Mouse (Mus musculus) left cerebral cortex, adult 2 months (tissue): ENCODE results near the gene Lrrc32. TPM values are rescaled to one million over a fixed set of nuclear protein-coding genes. Genes with fewer than 3 reads are reported as not detected.
A peak's percentile ranks its signal among the peaks of the same experiment; 100 is the strongest.

ENCODE experiments used
- DNase-seq, 2 experiments: peaks; one replicate each; pipeline ENCODE4 v3.0.0; 2021 to 2022; ENCODE audit warnings: low spot score in 2 of 2, mixed read lengths in 1 of 2; ENCODE audit errors: extremely low spot score in 1 of 2
- H3K27ac ChIP-seq: fragments of 200-600 bp; 2 replicates; pipeline ENCODE4 v1.8.1; 2022
- H3K4me3 ChIP-seq: fragments of 200-600 bp; 2 replicates; pipeline ENCODE4 v1.8.1; 2022
- CTCF ChIP-seq: fragments of 200-600 bp; IDR thresholded peaks from 2 replicates; pipeline ENCODE4 v1.8.1; 2022; ENCODE audit warnings: antibody characterized with exemption, mild to moderate bottlenecking, moderate library complexity
- intact Hi-C: fragments of 180-260 bp; cut with DNase I; formaldehyde crosslinking; loops from one replicate; pipeline ENCODE4 v1.15.1; 2025
- total RNA-seq, 2 experiments: library from RNA; stranded (reverse); gene quantifications; 2 replicates each; pipeline ENCODE4 v1.2.3; 2021

Gene Lrrc32
- total RNA-seq, 2 experiments from 2014 or later: 5.0 to 8.0 TPM

GRCm38 (mm10) chr7:98490328-98490727, 1.2 kb downstream of the Lrrc32 start:
- H3K4me3 ChIP-seq: peak overlapping the region; percentile 42

GRCm38 (mm10) chr7:98490911-98491310, 1.8 kb downstream of the Lrrc32 start:
- no peak for TF ChIP-seq CTCF
- intact Hi-C loops: no loop called here
- no peak overlapping the region for H3K27ac ChIP-seq
- H3K4me3 ChIP-seq: peak overlapping the region; percentile 42; the same call in 1 of the 2 replicates
- DNase-seq: no peak

More at GRCm38 (mm10) chr7:98490328-98490727, 1.2 kb downstream of the Lrrc32 start:
- H3K27ac ChIP-seq: no peak overlapping the region
- intact Hi-C loops: no loop called here
- TF ChIP-seq CTCF: no peak
- DNase-seq: no peak

DNA sequence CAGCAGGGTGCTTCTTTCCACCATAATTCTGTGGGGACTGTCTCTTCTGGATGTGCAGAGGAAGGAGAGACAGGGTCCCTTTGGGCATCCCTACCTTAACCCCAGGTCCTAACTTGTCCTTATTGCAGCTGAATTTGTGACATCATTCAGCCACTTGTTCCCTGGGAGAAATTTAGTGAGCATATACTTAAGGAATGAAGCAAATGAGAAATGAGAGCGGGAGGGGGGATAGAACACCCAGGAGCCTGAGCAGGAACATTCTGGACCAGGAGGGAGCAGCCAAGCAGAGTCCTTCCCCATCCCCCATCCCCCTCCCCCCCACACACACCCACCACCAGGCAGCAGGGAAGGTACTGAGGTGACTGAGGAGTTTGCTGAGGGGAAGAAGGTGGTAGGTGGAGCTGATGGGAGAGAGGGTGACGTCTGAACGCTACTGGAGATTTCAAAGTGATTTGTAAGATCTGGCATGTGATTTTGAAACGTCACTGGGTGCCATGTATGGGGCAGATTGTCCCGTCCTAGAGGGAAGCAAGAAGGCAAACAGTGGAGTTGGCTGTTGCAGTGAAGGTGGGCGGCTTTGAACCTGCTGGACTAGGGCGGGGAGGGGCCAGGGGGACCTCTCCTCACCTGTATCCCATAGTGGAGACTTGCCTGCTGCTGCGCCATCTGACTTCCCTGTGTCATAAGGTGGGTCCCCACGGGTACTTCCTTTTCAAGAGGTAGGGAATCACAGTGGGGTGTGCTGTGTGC, 2.5 kb downstream of the Lrrc32 start:
- no peak overlapping the region for H3K4me3 ChIP-seq
- DNase-seq: no peak
- intact Hi-C loops: no loop called here
- no peak for TF ChIP-seq CTCF
- no peak overlapping the region for H3K27ac ChIP-seq

DNA sequence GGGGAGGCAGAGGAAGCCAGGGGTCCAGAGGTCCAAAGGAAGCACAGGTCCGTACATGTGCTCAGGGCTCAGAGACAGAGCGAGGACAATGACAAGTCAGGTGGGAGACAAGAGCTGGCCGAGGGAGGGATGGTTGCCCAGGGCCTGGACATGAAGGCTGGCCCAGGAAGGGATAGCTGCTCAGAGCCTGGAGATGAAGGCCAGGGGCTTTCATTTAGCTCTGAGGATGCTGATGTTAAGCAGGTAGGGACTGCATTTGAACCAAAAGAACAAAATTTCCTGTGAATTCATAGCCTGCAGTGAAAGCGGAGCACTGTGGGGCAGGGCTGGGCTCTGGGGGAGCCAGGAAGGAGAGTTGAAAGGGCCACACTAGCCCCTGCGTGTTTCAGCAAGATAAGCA, 3.2 kb downstream of the Lrrc32 start:
- TF ChIP-seq CTCF: no peak
- intact Hi-C loops: no loop called here
- no peak overlapping the region for H3K4me3 ChIP-seq
- DNase-seq: no peak
- H3K27ac ChIP-seq: no peak overlapping the region

GRCm38 (mm10) chr7:98493307-98493706, 4.2 kb downstream of the Lrrc32 start:
- DNase-seq: no peak
- no peak for TF ChIP-seq CTCF
- no peak overlapping the region for H3K27ac ChIP-seq
- no peak overlapping the region for H3K4me3 ChIP-seq
- intact Hi-C loops: no loop called here

- H3K27ac ChIP-seq: no peak overlapping the region
- TF ChIP-seq CTCF: no peak
- no peak for DNase-seq
- intact Hi-C loops: no loop called here
- no peak overlapping the region for H3K4me3 ChIP-seq
Observed at GRCm38 (mm10) chr7:98493901-98494480, 4.9 kb downstream of the Lrrc32 start.

- no peak for DNase-seq
- Histone ChIP-seq H3K27ac (no peak overlapping the region), H3K4me3 (no peak overlapping the region)
- TF ChIP-seq CTCF: no peak
- intact Hi-C loops: no loop called here
Observed at GRCm38 (mm10) chr7:98495591-98495990, 6.5 kb downstream of the Lrrc32 start.

DNA sequence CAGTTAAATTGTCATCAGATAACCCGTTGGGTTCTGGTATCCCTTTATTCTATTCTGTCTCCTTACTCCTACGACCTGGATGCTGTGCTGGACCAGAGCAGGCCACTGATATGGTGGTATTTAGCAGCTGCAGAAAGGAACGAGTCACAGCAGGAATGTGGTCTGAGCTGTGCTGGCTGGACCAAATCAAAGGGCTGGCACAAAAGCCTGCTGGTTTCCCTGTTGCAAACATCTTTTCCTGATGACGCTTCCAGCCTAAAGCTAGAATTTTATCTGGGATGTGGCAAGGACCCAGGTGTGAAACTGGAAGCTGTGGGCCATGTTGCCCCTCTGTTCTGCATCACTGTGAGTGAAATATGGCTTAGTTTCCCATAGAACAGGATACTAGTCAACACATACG, 8.4 kb downstream of the Lrrc32 start:
- TF ChIP-seq CTCF: no peak
- intact Hi-C loops: no loop called here
- Histone ChIP-seq H3K27ac (no peak overlapping the region), H3K4me3 (no peak overlapping the region)
- DNase-seq: no peak

DNA sequence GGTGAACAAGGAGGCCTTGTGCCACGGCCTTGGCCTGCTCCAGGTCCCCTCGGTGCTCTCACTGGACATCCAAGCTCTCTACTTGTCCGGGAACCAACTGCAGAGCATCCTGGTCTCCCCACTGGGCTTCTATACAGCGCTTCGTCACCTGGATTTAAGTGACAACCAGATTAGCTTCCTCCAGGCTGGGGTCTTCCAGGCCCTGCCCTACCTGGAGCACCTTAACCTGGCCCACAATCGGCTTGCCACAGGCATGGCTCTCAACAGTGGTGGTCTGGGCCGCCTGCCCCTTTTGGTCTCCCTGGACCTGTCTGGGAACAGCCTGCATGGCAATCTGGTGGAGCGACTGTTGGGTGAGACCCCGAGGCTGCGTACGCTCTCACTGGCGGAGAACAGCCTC, 9.0 kb downstream of the Lrrc32 start:
- intact Hi-C loops: no loop called here
- DNase-seq: no peak
- no peak overlapping the region for H3K27ac ChIP-seq
- no peak for TF ChIP-seq CTCF
- no peak overlapping the region for H3K4me3 ChIP-seq

DNA sequence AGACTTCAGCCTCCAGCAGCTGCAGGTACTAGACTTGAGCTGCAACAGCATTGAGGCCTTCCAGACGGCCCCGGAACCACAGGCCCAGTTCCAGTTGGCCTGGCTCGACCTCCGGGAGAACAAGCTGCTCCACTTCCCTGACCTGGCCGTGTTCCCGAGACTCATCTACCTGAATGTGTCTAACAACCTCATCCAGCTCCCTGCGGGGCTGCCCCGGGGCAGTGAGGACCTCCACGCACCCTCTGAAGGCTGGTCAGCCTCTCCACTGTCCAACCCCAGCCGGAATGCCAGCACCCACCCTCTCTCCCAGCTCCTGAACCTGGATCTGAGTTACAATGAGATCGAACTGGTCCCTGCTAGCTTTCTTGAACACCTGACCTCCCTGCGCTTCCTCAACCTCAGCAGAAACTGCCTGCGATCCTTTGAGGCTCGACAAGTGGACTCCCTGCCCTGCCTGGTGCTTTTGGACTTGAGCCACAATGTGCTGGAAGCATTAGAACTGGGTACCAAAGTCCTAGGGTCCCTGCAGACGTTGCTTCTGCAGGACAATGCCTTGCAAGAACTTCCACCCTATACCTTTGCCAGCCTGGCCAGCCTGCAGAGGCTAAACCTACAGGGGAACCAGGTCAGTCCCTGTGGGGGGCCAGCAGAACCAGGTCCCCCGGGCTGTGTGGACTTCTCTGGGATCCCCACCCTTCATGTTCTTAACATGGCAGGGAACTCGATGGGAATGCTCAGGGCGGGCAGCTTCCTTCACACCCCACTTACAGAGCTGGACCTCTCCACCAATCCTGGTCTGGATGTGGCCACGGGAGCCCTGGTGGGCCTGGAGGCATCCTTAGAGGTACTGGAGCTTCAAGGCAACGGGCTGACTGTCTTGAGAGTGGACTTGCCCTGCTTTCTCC, 9.8 kb downstream of the Lrrc32 start:
- no peak for DNase-seq
- no peak for TF ChIP-seq CTCF
- H3K27ac ChIP-seq: 0 out of 2 replicates have a peak overlapping the region, but pooled peaks have one; percentile 8
- H3K4me3 ChIP-seq: no peak overlapping the region
- intact Hi-C loops: no loop called here

DNA sequence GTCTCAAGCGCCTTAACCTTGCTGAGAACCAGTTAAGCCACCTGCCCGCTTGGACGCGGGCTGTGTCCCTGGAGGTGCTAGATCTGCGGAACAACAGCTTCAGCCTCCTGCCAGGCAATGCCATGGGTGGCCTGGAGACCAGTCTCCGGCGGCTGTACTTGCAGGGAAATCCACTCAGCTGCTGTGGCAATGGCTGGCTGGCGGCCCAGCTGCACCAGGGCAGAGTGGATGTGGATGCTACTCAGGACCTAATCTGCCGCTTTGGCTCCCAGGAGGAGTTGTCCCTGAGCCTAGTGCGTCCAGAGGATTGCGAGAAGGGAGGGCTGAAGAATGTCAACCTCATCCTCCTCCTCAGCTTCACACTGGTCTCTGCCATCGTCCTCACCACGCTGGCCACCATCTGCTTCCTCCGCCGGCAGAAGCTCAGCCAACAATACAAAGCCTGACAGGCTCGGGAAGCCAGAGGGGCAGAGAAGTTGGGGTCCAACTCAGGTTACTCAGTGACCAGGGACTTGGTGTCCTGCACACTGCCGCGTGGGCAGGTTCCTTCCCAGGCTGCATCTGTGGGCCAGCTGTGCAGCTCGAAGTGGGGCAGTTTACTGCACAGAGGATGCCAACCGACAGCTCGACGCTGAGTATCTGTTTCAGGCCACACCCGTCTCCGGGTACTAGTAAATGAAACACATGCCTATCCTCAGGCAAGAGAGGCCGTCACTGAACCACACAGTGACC, 10.6 kb downstream of the Lrrc32 start:
- H3K27ac ChIP-seq: no peak overlapping the region
- TF ChIP-seq CTCF: no peak
- intact Hi-C loops: no loop called here
- DNase-seq: no peak
- no peak overlapping the region for H3K4me3 ChIP-seq
